Mouse (Mus musculus) hindbrain, postnatal 0 days (tissue): Measurements from ENCODE around the gene Pde3a. TPM values are rescaled to one million over a fixed set of nuclear protein-coding genes. Genes with fewer than 3 reads are reported as not detected.

Experiments used
- ATAC-seq: fragments of 200-750 bp; cut with Nextera tagmentation; 2 replicates; pipeline ENCODE4 v1.8.0; 2017; ENCODE audit warnings: mild to moderate bottlenecking, moderate TSS enrichment, moderate library complexity
- DNase-seq: peaks from one replicate; pipeline ENCODE4 v3.0.0-alpha.2; 2015; ENCODE audit warnings: low spot score
- H3K27ac ChIP-seq: fragments of 300-500 bp; sonication (generic); 2 replicates; pipeline ENCODE4 v1.5.1; 2014; ENCODE audit warnings: mild to moderate bottlenecking
- H3K27me3 ChIP-seq: fragments of 300-500 bp; sonication (generic); 2 replicates; pipeline ENCODE4 v1.6.1; 2014; ENCODE audit warnings: low read length, mixed read lengths; ENCODE audit not compliant: insufficient read depth
- H3K36me3 ChIP-seq: fragments of 300-500 bp; sonication (generic); 2 replicates; pipeline ENCODE4 v1.6.1; 2014; ENCODE audit warnings: low read length, mixed read lengths; ENCODE audit not compliant: insufficient read depth
- H3K4me1 ChIP-seq: fragments of 300-500 bp; sonication (generic); 2 replicates; pipeline ENCODE4 v1.6.1; 2014; ENCODE audit warnings: antibody characterized with exemption, low read length, mixed read lengths; ENCODE audit not compliant: insufficient read depth
- H3K4me2 ChIP-seq: fragments of 300-500 bp; sonication (generic); 2 replicates; pipeline ENCODE4 v1.6.1; 2014; ENCODE audit warnings: low read depth, mild to moderate bottlenecking, low read length, moderate library complexity, mixed read lengths
- H3K4me3 ChIP-seq: fragments of 300-500 bp; sonication (generic); 2 replicates; pipeline ENCODE4 v1.5.1; 2014; ENCODE audit warnings: low read length
- H3K9ac ChIP-seq: fragments of 300-500 bp; sonication (generic); replicated peaks from 2 replicates; pipeline ENCODE4 v1.6.1; 2014; ENCODE audit warnings: mild to moderate bottlenecking, low read length, moderate library complexity, mixed read lengths
- H3K9me3 ChIP-seq: fragments of 300-500 bp; sonication (generic); 2 replicates; pipeline ENCODE4 v1.6.1; 2016; ENCODE audit warnings: low read length, mixed read lengths
- CTCF ChIP-seq: IDR thresholded peaks from 2 replicates; pipeline ENCODE4 v1.5.1; 2016; ENCODE audit warnings: antibody characterized with exemption, control low read depth, low read depth
- WGBS: fragments of 180-500 bp; shearing (Covaris S2); extraction: QIAGEN DNeasy Blood & Tissue Kit; methylation state at CpG from one replicate; pipeline ENCODE4 v1.1.7; 2014; 5-methylcytosine and 5-hydroxymethylcytosine counted together
- polyA plus RNA-seq: library from polyadenylated mRNA; unstranded; fragments of >200 nt; fragmentation: Nextera tagmentation; extraction: Ambion mirVana; gene quantifications from 2 replicates; pipeline ENCODE4 v1.2.1, GENCODE M21; 2015
- total RNA-seq: library from RNA; depleted of rRNA; stranded (reverse); fragments of >200 nt; gene quantifications from 2 replicates; pipeline ENCODE4 v1.2.3, GENCODE M21; 2014

Pde3a gene
- total and polyA plus RNA-seq, 2 experiments from 2014 or later, result 2.1 to 12.5 TPM

GRCm38 (mm10) chr6:141375155-141375554, 126.1 kb downstream of the Pde3a start:
- Histone ChIP-seq H3K9me3 (no peaks in the 10 kb centered on the region), H3K9ac (no peak overlapping the region), H3K4me1 (no peaks in the 10 kb centered on the region), H3K27me3 (no peaks in the 10 kb centered on the region), H3K27ac (no peak overlapping the region), H3K4me3 (no peak overlapping the region), H3K4me2 (no peak overlapping the region), H3K36me3 (no peaks in the 10 kb centered on the region)
- 64% methylated on average over 4 of the region's 4 CpGs for WGBS
- TF ChIP-seq CTCF, result peak; percentile 52
- ATAC-seq (no peak), DNase-seq (peak; percentile 28)

- DNase-seq, result peak; percentile 23
- 47% methylated on average over 12 of the region's 12 CpGs for whole genome bisulfite sequencing
Measured at GRCm38 (mm10) chr6:141380927-141381326, 131.9 kb downstream of the Pde3a start.

GRCm38 (mm10) chr6:141381473-141381872, 132.4 kb downstream of the Pde3a start:
- peak; percentile 11 for DNase-seq
- 53% methylated on average over 8 of the region's 8 CpGs for WGBS
- no peaks in the 10 kb centered on the region for H3K9me3 ChIP-seq
- ATAC-seq, result peak; percentile 53
- H3K4me3 ChIP-seq, result no peak overlapping the region
- TF ChIP-seq CTCF, result no peak
- no peak overlapping the region for H3K4me2 ChIP-seq
- H3K27me3 ChIP-seq, result no peaks in the 10 kb centered on the region
- H3K36me3 ChIP-seq, result no peaks in the 10 kb centered on the region
- H3K9ac ChIP-seq, result no peak overlapping the region
- H3K4me1 ChIP-seq, result no peaks in the 10 kb centered on the region
- 0 out of 2 replicates have a peak overlapping the region, but pooled peaks have one; percentile 11 for H3K27ac ChIP-seq

More at GRCm38 (mm10) chr6:141380927-141381326, 131.9 kb downstream of the Pde3a start:
- ATAC-seq, result peak; percentile 43; the same call in 1 of the 2 replicates
- Histone ChIP-seq H3K9me3 (no peaks in the 10 kb centered on the region), H3K4me3 (no peak overlapping the region), H3K27me3 (no peaks in the 10 kb centered on the region), H3K9ac (no peak overlapping the region), H3K4me2 (no peak overlapping the region), H3K27ac (0 out of 2 replicates have a peak overlapping the region, but pooled peaks have one; percentile 11), H3K4me1 (no peaks in the 10 kb centered on the region), H3K36me3 (no peaks in the 10 kb centered on the region)
- no peak for TF ChIP-seq CTCF

DNA sequence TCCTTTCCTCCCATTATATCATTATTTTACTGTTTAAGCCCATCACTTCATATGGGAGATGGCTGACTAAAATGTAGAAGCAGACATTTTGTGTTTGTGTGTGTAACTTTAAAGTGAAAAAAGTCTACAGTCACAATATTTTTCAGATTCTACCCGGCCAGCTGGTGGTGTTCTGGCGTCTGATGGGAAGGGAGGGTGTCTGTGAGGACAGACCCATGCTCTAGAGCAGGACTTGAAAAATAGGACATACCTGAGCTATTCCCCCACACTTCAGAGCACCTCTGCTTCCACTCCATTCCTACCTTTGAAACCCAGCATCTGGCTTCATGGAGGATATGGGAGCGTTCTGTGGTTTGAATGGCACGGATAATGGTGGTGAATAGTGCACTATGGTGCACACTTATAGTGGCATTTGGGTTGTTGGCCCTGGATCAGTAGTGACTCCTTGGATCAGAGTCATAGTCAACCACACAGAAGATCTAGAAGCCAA, 132.9 kb downstream of the Pde3a start:
- Histone ChIP-seq H3K36me3 (no peaks in the 10 kb centered on the region), H3K4me2 (no peak overlapping the region), H3K4me1 (no peaks in the 10 kb centered on the region), H3K9ac (no peak overlapping the region), H3K27me3 (no peaks in the 10 kb centered on the region), H3K9me3 (no peaks in the 10 kb centered on the region), H3K4me3 (no peak overlapping the region), H3K27ac (no peak overlapping the region)
- no peak for DNase-seq
- WGBS, result 87% methylated on average over 4 of the region's 4 CpGs
- no peak for TF ChIP-seq CTCF
- ATAC-seq, result no peak

GRCm38 (mm10) chr6:141388104-141388503, 139.0 kb downstream of the Pde3a start:
- H3K9ac ChIP-seq, result no peak overlapping the region
- ATAC-seq (no peak), DNase-seq (no peak)
- no peak overlapping the region for H3K27ac ChIP-seq
- no peaks in the 10 kb centered on the region for H3K36me3 ChIP-seq
- no peaks in the 10 kb centered on the region for H3K9me3 ChIP-seq
- no peaks in the 10 kb centered on the region for H3K4me1 ChIP-seq
- no peak overlapping the region for H3K4me2 ChIP-seq
- no peak for TF ChIP-seq CTCF
- H3K4me3 ChIP-seq, result no peak overlapping the region
- H3K27me3 ChIP-seq, result no peaks in the 10 kb centered on the region
- 87% methylated on average over 5 of the region's 5 CpGs for WGBS

- no peak for DNase-seq
- WGBS, result 82% methylated on average over 3 of the region's 3 CpGs
- Histone ChIP-seq H3K4me2 (no peak overlapping the region), H3K9me3 (no peaks in the 10 kb centered on the region), H3K27ac (no peak overlapping the region), H3K9ac (no peak overlapping the region), H3K27me3 (no peaks in the 10 kb centered on the region), H3K36me3 (no peaks in the 10 kb centered on the region), H3K4me3 (no peak overlapping the region), H3K4me1 (no peaks in the 10 kb centered on the region)
- TF ChIP-seq CTCF, result no peak
- ATAC-seq, result no peak
Measured at GRCm38 (mm10) chr6:141395926-141396325, 146.9 kb downstream of the Pde3a start.

- H3K27ac ChIP-seq, result no peak overlapping the region
- no peaks in the 10 kb centered on the region for H3K9me3 ChIP-seq
- H3K4me2 ChIP-seq, result no peak overlapping the region
- WGBS, result 31% methylated on average over 4 of the region's 4 CpGs
- H3K27me3 ChIP-seq, result no peaks in the 10 kb centered on the region
- H3K4me1 ChIP-seq, result no peaks in the 10 kb centered on the region
- DNase-seq (peak; percentile 28), ATAC-seq (no peak)
- no peak overlapping the region for H3K9ac ChIP-seq
- no peak for TF ChIP-seq CTCF
- H3K36me3 ChIP-seq, result no peaks in the 10 kb centered on the region
- no peak overlapping the region for H3K4me3 ChIP-seq
Measured at GRCm38 (mm10) chr6:141399411-141399810, 150.3 kb downstream of the Pde3a start.
